Mouse (Mus musculus) limb, embryonic 11.5 days (tissue): ENCODE measurements at regions not wholly inside any gene's neighbourhood (a gene's known extent, or its start where the extent isn't known, plus 50 kb on each side); places are given as distances from the start of the nearest gene placed in this dataset.

ENCODE experiments used
- ATAC-seq: fragments of 200-750 bp; cut with Nextera tagmentation; 2 replicates; pipeline ENCODE4 v1.8.0; 2017; ENCODE audit warnings: low read depth; ENCODE audit not compliant: insufficient number of reproducible peaks, low FRiP score, low TSS enrichment
- DNase-seq: peaks from one replicate; pipeline ENCODE4 v3.0.0-alpha.2; 2015; ENCODE audit warnings: low spot score
- H3K27ac ChIP-seq: fragments of 300-500 bp; sonication (generic); replicated peaks from 2 replicates; pipeline ENCODE4 v1.5.1; 2014; ENCODE audit warnings: low read depth, mild to moderate bottlenecking, low read length
- H3K27me3 ChIP-seq: fragments of 300-500 bp; sonication (generic); 2 replicates; pipeline ENCODE4 v1.6.1; 2014; ENCODE audit warnings: mild to moderate bottlenecking, low read length, mixed read lengths; ENCODE audit not compliant: control insufficient read depth, insufficient read depth
- H3K36me3 ChIP-seq: fragments of 300-500 bp; sonication (generic); 2 replicates; pipeline ENCODE4 v1.6.1; 2014; ENCODE audit warnings: mild to moderate bottlenecking, low read length, moderate library complexity, mixed read lengths; ENCODE audit not compliant: control insufficient read depth, insufficient read depth
- H3K4me1 ChIP-seq: fragments of 300-500 bp; sonication (generic); 2 replicates; pipeline ENCODE4 v1.6.1; 2014; ENCODE audit warnings: low read length, mixed read lengths; ENCODE audit not compliant: control insufficient read depth, insufficient read depth
- H3K4me2 ChIP-seq: fragments of 300-500 bp; sonication (generic); 2 replicates; pipeline ENCODE4 v1.6.1; 2014; ENCODE audit warnings: low read depth, mild to moderate bottlenecking, moderate library complexity; ENCODE audit not compliant: severe bottlenecking
- H3K4me3 ChIP-seq: fragments of 300-500 bp; sonication (generic); 2 replicates; pipeline ENCODE4 v1.5.1; 2014; ENCODE audit warnings: low read depth, low read length
- H3K9ac ChIP-seq: fragments of 300-500 bp; sonication (generic); 2 replicates; pipeline ENCODE4 v1.6.1; 2014; ENCODE audit warnings: mild to moderate bottlenecking, low read length
- H3K9me3 ChIP-seq: fragments of 300-500 bp; sonication (generic); 2 replicates; pipeline ENCODE4 v1.6.1; 2016; ENCODE audit warnings: low read length; ENCODE audit not compliant: control insufficient read depth
- WGBS: fragments of 180-500 bp; shearing (Covaris S2); extraction: QIAGEN DNeasy Blood & Tissue Kit; methylation state at CpG from one replicate; pipeline ENCODE4 v1.1.7; 2014; 5-methylcytosine and 5-hydroxymethylcytosine counted together

DNA sequence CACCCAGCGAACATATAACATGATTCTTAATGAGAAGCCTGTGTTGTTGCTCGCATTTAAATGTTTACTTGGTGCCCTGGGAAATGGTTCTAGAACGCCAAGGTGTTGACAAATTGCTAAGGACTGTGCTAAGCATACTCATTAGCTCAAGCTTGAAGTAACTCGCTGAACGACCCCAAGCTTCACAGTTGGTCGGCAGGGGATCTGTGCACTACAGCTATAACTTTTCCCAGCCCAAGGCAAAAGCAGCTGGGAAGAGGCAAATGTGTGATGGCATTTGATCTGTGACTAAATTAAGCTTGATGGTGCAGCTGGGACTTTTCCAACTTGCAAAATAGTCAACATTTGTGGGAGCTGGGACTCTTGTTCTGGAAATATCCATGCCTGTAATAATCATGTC, 268.6 kb downstream of the Car8 start:
- Histone ChIP-seq H3K27me3 (no peaks in the 10 kb centered on the region), H3K36me3 (no peaks in the 10 kb centered on the region), H3K4me1 (no peaks in the 10 kb centered on the region), H3K27ac (no peak overlapping the region), H3K4me2 (no peak overlapping the region), H3K4me3 (no peak overlapping the region), H3K9ac (no peak overlapping the region), H3K9me3 (no peaks in the 10 kb centered on the region)
- no peak for DNase-seq
- ATAC-seq = no peak
- WGBS = 20% methylated on average over 6 of the region's 6 CpGs

DNA sequence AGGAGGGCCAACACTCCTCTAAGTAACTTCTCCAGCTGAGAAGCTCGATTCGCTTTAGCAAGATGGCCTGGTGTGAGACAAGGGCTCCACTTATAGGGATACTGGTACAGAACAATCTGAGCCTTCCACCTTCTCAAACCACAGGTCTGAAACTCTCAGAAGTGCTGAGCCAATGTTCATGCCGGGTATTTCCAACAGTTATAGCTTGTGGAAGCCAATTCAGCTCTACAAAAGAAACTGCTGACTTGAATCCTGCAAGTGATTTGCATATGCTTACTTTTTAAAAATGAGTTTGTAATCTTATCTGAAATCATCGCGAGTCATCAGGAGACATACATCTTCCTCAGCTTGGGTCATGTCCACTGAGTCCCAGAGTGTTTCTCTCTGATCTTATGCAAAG, 273.2 kb downstream of the Car8 start:
- no peak overlapping the region for H3K27ac ChIP-seq
- H3K36me3 ChIP-seq = no peaks in the 10 kb centered on the region
- H3K27me3 ChIP-seq = no peaks in the 10 kb centered on the region
- H3K9ac ChIP-seq = no peak overlapping the region
- DNase-seq = no peak
- no peaks in the 10 kb centered on the region for H3K4me1 ChIP-seq
- WGBS = 91% methylated on average over 5 of the region's 5 CpGs
- no peak for ATAC-seq
- H3K4me3 ChIP-seq = no peak overlapping the region
- no peaks in the 10 kb centered on the region for H3K9me3 ChIP-seq
- no peak overlapping the region for H3K4me2 ChIP-seq

DNA sequence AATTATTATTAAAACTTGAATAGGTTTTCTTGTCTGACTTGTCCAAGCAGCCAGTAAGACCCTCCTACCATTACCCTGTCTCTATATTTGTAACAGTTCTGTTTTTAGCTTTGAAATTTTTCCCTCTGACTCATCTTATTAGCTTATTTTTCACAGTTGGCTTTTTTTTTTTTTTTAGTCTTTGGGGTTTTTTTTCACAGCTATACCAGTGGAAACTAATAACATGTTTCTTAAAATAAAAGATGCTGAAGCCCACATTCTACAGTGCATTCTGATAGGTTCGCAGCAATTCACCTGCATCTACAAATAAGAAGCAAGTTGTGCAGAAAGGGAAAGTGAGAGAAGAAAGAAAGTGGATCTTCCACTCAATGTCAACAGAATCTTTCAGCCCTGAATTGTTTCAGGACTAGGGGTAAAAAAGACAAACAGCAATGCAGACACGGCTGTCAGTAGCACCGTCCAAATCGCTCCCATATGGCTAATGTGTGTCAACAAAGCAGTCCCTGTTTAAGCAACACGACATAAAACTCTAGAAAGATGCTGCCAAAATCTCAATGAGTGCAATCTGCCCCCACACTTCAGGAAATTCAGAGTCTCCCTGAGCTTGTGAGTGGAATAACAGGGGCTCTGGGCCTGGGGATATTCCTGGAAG, 277.2 kb downstream of the Car8 start:
- H3K4me2 ChIP-seq = no peak overlapping the region
- H3K27me3 ChIP-seq = no peaks in the 10 kb centered on the region
- no peaks in the 10 kb centered on the region for H3K9me3 ChIP-seq
- H3K36me3 ChIP-seq = no peaks in the 10 kb centered on the region
- DNase-seq (no peak), ATAC-seq (no peak)
- no peak overlapping the region for H3K27ac ChIP-seq
- WGBS = 58% methylated on average over 5 of the region's 5 CpGs
- no peak overlapping the region for H3K9ac ChIP-seq
- no peak overlapping the region for H3K4me3 ChIP-seq
- H3K4me1 ChIP-seq = no peaks in the 10 kb centered on the region

DNA sequence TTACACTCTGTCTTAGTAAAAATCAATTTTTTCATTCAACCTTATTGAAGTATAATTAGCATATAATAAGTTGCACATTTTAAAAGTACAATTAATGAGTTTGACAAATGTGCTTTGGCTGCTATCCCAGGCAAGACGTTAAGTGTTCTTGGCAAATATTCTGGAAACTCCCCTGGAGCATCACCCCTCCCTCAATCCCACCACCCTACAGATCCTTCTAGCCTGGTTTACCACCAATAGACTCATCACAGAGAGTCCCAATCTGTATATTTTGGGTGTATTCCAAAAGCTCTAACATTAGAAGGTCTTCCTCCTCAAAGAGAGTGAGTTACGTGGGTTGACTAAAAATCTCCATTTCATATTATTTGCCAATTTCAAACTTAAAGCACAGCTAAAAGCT, 278.5 kb downstream of the Car8 start:
- no peaks in the 10 kb centered on the region for H3K9me3 ChIP-seq
- no peaks in the 10 kb centered on the region for H3K27me3 ChIP-seq
- WGBS = 80% methylated on average over 2 of the region's 2 CpGs
- ATAC-seq (no peak), DNase-seq (no peak)
- no peak overlapping the region for H3K9ac ChIP-seq
- H3K36me3 ChIP-seq = no peaks in the 10 kb centered on the region
- H3K27ac ChIP-seq = no peak overlapping the region
- no peak overlapping the region for H3K4me2 ChIP-seq
- no peak overlapping the region for H3K4me3 ChIP-seq
- no peaks in the 10 kb centered on the region for H3K4me1 ChIP-seq

DNA sequence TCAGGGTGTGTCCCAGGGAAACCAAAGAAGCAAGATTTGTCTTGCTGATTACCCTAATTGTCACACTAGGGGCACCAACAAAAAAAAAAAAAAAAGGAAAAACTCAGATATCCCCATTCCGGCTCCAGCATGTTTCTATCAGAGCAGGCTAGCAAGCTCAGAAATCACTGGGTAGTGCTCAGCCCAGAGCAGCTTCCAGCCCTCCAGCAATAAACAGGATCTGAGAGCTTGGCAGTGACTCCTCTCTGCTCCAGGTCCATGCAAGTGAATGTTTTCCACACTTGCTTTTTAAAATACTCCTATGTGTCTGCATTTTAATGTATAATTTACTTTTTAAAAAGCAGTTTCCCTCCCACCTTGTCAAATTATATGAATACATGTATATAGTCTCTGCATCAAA, 290.8 kb downstream of the Car8 start:
- no peak overlapping the region for H3K27ac ChIP-seq
- ATAC-seq (no peak), DNase-seq (no peak)
- no peaks in the 10 kb centered on the region for H3K9me3 ChIP-seq
- H3K4me3 ChIP-seq = no peak overlapping the region
- no peaks in the 10 kb centered on the region for H3K4me1 ChIP-seq
- no peak overlapping the region for H3K9ac ChIP-seq
- 90% methylated on average over 1 of the region's 1 CpGs for WGBS
- H3K4me2 ChIP-seq = no peak overlapping the region
- H3K36me3 ChIP-seq = no peaks in the 10 kb centered on the region
- no peaks in the 10 kb centered on the region for H3K27me3 ChIP-seq

DNA sequence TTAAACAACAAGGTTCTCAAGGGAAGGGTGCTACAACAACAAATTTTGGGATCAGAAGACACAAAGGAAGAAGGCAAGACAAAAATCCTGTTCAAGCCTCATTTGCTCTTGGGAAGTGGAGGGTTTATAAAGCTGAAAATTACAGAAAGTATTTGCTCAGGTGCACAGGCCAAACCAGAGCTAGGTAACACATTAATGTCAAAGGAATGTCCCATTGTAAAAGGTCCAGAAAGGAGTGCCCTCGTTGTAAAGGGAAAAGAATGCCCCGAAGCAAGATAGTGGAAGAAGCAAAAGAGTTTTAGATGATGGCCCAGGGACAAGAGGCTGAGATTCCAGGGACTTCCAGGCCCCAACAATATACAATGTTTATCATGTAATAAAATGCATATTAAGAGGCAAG, 317.3 kb downstream of the Car8 start:
- Histone ChIP-seq H3K36me3 (no peaks in the 10 kb centered on the region), H3K9ac (no peak overlapping the region), H3K27ac (no peak overlapping the region), H3K9me3 (no peaks in the 10 kb centered on the region), H3K4me1 (no peaks in the 10 kb centered on the region), H3K4me2 (no peak overlapping the region), H3K27me3 (no peaks in the 10 kb centered on the region), H3K4me3 (no peak overlapping the region)
- DNase-seq (no peak), ATAC-seq (no peak)
- 71% methylated on average over 2 of the region's 2 CpGs for WGBS

DNA sequence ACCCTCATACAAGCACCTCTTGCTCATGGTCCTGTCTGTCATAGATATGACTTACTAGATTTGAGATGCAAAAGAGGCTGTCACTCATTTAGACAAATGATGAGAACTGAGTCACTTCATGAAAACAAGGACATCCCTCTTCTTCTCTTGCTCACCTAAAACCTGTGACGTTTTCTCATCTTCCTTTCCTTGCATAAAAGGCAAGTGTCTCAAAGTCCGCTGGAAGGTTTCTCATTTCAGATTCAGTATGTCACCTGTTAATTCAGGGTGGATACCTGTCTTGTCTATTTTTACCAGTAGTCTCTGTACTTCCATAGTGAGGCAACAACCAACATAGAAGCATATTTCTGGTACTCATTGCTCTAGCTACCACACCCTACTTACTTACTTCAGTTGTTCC, 325.6 kb downstream of the Car8 start:
- Histone ChIP-seq H3K9me3 (no peaks in the 10 kb centered on the region), H3K4me2 (no peak overlapping the region), H3K27ac (no peak overlapping the region), H3K4me1 (no peaks in the 10 kb centered on the region), H3K9ac (no peak overlapping the region), H3K36me3 (no peaks in the 10 kb centered on the region), H3K27me3 (no peaks in the 10 kb centered on the region), H3K4me3 (no peak overlapping the region)
- no peak for ATAC-seq
- 94% methylated on average over 2 of the region's 2 CpGs for WGBS
- no peak for DNase-seq

DNA sequence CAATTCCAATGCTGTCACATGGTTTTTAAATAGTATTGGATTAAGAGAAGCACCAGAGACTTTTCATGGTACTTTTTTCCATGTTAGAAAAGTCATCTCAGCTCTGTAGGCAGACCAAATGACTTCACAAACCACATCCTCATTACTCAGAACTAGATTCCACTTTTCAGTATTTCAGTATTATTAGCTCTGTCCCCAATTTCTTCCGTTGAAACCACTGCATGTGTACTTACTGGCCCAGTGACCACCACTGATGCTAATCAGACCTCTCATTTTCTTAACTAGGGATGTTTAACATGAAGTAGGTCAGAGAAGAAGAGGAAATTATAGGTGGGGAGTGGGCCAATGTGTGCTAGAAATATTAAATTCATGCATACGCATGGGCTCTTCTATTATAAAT, 326.2 kb downstream of the Car8 start:
- no peak overlapping the region for H3K4me2 ChIP-seq
- DNase-seq (no peak), ATAC-seq (no peak)
- H3K27ac ChIP-seq = no peak overlapping the region
- no peaks in the 10 kb centered on the region for H3K27me3 ChIP-seq
- no peaks in the 10 kb centered on the region for H3K9me3 ChIP-seq
- WGBS = 90% methylated on average over 2 of the region's 2 CpGs
- no peak overlapping the region for H3K4me3 ChIP-seq
- H3K36me3 ChIP-seq = no peaks in the 10 kb centered on the region
- H3K4me1 ChIP-seq = no peaks in the 10 kb centered on the region
- no peak overlapping the region for H3K9ac ChIP-seq

DNA sequence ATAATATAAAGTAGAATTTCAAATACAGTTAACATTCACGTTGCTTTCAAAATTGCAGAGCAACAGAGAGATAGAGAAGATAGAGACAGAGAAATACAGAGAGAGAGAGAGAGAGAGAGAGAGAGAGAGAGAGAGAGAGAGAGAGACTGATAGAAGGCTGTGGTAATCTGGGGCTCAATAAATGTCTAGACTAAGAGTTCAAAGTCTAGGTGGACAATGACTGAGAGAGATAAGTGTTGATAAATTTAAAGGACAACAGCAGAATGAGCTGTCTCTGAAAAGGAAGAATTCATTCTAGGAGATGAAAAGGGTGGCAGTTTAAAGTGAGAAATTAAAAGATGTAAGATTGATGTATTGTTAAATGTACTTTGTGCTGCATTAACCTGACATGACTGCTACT, 335.7 kb downstream of the Car8 start:
- WGBS = 66% methylated on average over 1 of the region's 1 CpGs
- Histone ChIP-seq H3K9ac (no peak overlapping the region), H3K27ac (no peak overlapping the region), H3K9me3 (no peaks in the 10 kb centered on the region), H3K36me3 (no peaks in the 10 kb centered on the region), H3K4me1 (no peaks in the 10 kb centered on the region), H3K27me3 (no peaks in the 10 kb centered on the region), H3K4me2 (no peak overlapping the region), H3K4me3 (no peak overlapping the region)
- ATAC-seq (no peak), DNase-seq (no peak)
